Mouse (Mus musculus): ENCODE results near the gene Pecr.

Gene Pecr

DNA sequence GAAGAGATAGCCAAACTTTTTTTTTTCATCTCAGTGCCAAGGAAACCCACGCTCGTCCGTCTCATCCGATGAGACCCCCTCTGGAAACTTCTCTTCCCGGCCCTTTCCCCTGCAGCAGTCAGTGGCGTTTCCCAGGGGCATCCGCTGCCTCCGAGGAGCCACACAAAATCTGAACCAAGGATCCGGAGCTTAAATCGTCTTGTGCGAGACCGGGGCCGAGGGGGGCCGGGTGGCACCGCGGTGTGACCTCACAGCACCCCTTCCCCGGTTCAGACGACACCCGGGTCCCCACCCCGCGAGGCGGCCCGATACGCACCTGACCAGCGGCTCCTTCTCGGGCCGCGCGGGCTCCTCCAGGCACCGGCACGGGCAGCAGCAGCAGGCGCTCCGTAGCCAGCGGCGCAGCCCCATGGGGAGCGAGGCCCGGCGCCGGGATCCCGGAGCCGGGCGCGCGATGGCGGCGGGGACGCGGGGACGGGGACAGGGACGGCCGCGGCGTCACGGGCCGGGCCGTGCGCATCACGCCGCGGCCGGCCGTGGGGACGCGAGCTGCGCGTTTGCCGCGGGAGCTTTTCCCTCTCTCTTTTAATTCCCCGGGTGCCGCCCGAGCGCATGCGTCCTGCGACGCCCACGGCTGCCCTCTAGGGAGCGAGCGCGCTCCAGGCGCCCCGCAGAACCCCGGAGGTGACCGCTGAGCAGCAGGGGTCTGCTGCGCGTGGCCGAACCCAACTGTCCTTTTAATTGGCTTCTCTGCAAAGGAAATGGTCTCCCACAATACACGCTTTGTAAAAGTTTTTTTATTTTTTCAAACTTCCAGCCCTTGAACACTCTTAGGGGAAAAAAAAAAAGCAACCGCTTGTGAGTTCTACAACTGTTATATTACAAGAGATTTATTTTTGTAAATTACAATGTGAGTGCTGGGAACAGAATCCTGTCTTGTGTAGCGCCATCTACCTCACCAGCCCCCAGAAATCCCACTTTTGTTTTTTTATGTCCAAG lies 72.1 kb downstream of the Pecr start, which contains the start of gene Mreg:
Gene Mreg (minus strand): TSS at position 607 of the 999 bp plus-strand sequence.
- in situ Hi-C loops (cut with MboI, MseI), result loop anchor here in 1 of 2 experiments (10.0 kb wide), 1 partner anchor 1107 kb away; the partner anchor contains the start of gene Bard1

DNA sequence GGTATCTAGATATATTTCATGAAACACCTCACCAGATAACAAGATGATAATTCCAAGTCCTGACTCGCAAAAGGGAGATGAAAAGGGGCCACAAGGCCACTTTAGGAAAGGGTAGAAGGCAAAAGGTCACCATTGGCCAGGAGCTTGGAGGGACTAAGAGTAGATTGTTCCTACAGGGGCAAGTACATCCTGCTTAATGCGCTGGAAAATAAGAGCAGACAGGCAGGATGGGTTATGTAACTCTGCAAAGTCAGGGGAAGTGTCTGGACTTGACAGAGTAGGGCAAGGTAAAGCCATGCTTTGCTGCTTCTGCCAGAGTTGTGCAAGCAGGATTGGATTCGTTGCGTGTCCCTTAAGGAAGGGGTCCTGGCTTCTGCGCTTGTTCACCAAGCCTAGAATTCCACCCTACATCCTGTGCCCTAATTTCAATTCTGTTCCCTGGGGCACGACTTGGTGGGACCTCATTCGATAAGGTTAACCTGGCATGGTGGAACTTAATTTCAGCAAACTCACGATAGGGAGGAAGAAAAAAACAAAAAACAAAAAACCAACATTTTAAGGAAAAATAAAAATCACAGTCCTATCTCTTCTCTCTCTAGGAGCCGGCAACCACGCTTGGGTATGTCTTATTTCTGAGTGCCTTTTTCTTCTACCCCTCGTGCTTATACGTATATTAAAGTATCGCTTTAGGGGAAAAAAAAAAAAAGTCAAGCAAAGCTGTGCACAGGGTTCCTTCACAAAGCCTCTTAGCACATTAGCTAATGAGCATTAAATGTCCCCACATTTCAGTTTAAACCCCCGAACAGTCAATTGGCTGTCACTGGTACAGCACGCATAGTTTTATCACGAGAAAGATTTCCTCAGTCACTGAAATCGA lies 73.1 kb downstream of the Pecr start:
- in situ Hi-C loops (cut with MboI, MseI), result loop anchor here in 1 of 2 experiments (10.0 kb wide), 1 partner anchor 1106 kb away; the partner anchor contains the start of gene Bard1
